Mouse (Mus musculus) liver, adult (tissue): ENCODE measurements around the gene Ccl27b.
"Not testable (repeated sequence)": the region's sequence is repeated elsewhere in the genome, so short reads cannot be mapped to it uniquely, and the experiment has no call there.

Experiments
- GATA4 ChIP-seq: IDR thresholded peaks from 2 replicates; pipeline ENCODE4 v1.6.1; 2014; ENCODE audit warnings: mild to moderate bottlenecking, low read length; ENCODE audit not compliant: insufficient replicate concordance

The Ccl27b gene

DNA sequence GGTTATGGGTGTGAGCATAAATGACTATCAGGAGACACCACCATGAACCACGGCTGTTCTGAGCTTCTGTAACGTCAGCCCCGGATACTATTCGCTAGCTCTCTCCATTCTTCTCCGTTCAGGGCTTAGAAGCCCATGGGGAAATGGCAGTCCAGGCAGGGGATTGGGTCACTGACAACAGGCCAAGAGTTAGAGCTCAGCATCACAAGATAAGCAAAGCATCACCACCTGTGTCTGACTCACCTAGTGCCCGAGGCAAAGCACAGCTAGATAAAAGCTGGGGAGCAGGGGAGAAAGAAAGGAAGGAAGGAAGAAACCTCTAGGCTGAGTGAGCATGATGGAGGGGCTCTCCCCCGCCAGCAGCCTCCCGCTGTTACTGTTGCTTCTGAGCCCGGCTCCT lies at the start of gene Ccl27b:
Gene Ccl27b (plus strand): TSS at position 301 of the 400 bp plus-strand sequence.
- TF ChIP-seq GATA4 = not testable (repeated sequence)

GRCm38 (mm10) chr4:42611895-42612294 lies 43.2 kb upstream of the Ccl27b start, which contains the start of gene Gm10591:
Gene Gm10591 (plus strand): TSS chr4:42612195.
- not testable (repeated sequence) for TF ChIP-seq GATA4

GRCm38 (mm10) chr4:42629419-42629818 lies 25.6 kb upstream of the Ccl27b start, which contains the start of gene Gm2564:
Gene Gm2564 (plus strand): TSS chr4:42629719.
- TF ChIP-seq GATA4 = not testable (repeated sequence)

GRCm38 (mm10) chr4:42661793-42662192 lies 6.7 kb downstream of the Ccl27b start, which contains the start of gene Il11ra2:
Gene Il11ra2 (minus strand): TSS chr4:42661893.
- not testable (repeated sequence) for TF ChIP-seq GATA4
